Mouse (Mus musculus) heart, postnatal 0 days (tissue): ENCODE measurements around the gene Prl8a2.

Experiments used
- CTCF ChIP-seq: IDR thresholded peaks from 2 replicates; pipeline ENCODE4 v1.5.1; 2016; ENCODE audit warnings: antibody characterized with exemption, control low read depth, low read depth
- EP300 ChIP-seq: IDR thresholded peaks from 2 replicates; pipeline ENCODE4 v1.6.1; 2016; ENCODE audit warnings: antibody characterized with exemption, low read depth

DNA sequence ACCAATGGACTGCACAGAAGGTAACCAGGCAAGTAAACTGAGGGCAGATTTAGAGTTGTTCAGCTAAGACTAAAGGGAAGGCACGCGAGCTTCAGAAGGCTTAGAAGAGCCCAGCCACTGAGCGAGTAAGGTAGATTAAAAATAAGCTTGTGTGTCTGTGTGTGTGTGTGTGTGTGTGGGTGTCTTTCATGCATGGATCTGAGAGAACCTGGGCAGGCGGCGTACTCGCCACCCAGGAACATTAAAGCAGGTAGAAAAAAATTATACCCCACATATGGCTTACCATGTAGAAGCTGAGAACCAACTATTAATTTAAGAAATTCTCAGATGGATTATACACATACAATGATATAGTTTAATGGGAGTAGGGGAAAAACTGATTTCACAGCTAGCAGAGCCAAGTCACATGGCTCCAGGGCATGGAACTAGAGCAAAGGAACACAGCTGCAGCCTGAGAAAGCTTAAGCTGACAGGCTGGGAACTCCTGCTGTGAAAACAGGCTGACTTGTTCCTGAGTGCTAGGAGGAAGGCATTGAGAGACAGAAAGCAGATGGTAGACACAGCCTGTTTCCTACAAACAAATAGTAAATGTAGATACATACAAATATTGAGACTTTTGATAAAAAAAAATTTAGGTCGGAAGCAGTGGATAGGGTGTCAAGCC is 53.7 kb downstream of the Prl8a2 start:
- TF ChIP-seq CTCF (no peak), EP300 (no peak)
